Mouse (Mus musculus) hematopoietic stem cell, adult 5-6 weeks (primary cell): ENCODE measurements around the gene Mgst3. TPM values are rescaled to one million over a fixed set of nuclear protein-coding genes. Genes with fewer than 3 reads are reported as not detected.

Experiments
- ATAC-seq, 2 experiments: fragments of 125-278 bp in 1 of 2; replicated peaks in 1 of 2; 2 replicates each; pipeline ENCODE4 v1.8.0; 2016 to 2017; ENCODE audit warnings: inconsistent platforms in 2 of 2, mild to moderate bottlenecking in 2 of 2, moderate number of reproducible peaks in 2 of 2, low read depth in 1 of 2, moderate TSS enrichment in 1 of 2; ENCODE audit not compliant: low FRiP score in 2 of 2, poor library complexity in 2 of 2, severe bottlenecking in 2 of 2, insufficient read depth in 1 of 2, low TSS enrichment in 1 of 2
- total RNA-seq: library from RNA; stranded (forward); fragments of 172-1452, 232-1000 nt; gene quantifications from 2 replicates; pipeline ENCODE4 v1.2.3, GENCODE M21; 2017

The Mgst3 gene
- total RNA-seq: 9.0 and 15.8 TPM in 2 replicates

DNA sequence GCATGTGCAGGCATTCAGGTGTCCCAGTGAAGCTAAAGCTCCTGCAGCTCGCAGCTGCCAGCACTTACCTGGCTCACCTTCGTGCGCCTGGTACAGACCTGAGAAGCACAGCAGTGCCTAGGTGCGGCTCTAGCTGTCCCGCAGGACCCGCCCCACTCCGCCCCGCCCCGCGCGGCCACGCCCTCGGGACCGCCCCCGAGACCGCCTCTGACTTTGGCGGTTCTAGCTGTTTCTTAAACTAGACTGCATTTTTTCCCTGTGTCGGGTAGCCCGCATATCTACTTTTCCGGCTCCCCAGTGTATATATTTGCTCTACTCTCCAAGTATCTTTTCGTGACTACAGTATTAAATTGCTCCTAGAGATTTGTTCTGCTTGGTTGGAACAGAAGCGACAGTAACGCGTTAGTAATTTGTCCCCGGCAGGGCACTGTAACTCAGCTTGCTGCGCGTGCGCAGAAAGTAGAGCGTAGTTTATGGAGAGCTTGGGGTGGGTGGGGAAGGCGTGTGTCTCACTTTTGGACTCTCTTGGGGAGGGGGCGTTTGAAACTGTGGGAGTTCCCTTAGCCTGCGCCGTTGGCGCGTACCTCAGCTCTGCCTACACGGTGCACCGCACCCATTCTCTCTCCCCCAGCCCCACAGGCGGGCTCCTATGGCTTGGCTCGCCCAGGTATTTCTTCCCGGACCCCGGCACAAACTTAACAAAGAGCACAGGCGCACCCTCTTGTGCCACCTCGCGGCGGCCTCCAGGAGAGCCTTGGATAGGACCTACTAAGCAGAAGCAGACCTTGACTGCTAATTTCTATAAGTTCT is at the start of gene Mgst3:
Gene Mgst3, minus strand, starts transcription at position 159 of the 810 bp plus-strand sequence.
- ATAC-seq: peak; percentile 85 to 87

DNA sequence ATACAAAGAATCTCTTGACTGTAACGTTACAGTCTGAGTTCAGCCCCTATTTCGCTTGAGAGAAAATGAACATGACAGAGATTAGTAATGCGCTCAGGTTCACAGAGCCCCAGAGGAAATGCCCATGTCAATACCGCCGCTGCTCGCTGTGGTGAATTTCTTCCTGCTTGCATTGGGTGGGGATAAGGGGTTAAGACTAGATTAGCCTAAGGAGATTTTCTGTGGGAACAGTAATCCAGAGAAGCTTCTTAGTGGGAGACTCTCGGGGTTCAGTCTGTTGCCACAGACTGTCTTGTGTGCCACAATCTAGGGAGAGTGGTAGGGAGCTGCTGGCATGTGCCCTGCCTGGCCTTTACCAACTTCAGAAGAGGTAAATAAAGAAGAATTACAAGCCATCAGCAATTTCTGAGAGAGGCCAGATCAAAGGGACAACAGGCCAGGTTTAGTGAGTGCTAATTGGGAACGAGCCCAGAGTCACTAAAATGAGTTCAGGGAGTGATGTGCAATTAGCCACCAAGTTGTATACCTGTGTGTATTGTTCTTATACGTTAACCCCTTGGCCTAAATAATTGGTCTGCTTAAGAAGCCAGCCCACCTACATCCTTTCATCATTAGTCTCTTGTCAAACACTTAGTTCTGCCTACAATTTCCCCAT is 44.7 kb upstream of the Mgst3 start:
- no peak for ATAC-seq

DNA sequence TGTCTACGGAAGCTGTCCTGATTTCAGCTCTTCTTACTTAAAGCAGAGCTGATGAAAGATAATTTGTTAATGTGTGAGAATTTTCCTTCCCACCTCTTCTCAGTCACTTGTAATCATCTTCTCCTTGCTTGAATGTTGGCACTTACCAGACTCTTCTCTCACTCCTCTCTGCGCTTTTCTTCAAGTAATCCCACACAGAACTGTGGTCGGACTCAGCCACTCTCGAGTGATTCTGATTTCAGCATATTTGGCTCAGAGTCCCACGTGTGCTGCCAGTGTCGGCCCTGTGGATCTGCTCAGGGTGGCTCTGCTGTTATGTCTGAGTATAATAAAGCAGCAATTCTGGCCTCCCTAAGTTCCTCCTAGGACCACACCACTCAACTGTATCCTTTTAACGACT is 43.5 kb upstream of the Mgst3 start:
- no peak for ATAC-seq

DNA sequence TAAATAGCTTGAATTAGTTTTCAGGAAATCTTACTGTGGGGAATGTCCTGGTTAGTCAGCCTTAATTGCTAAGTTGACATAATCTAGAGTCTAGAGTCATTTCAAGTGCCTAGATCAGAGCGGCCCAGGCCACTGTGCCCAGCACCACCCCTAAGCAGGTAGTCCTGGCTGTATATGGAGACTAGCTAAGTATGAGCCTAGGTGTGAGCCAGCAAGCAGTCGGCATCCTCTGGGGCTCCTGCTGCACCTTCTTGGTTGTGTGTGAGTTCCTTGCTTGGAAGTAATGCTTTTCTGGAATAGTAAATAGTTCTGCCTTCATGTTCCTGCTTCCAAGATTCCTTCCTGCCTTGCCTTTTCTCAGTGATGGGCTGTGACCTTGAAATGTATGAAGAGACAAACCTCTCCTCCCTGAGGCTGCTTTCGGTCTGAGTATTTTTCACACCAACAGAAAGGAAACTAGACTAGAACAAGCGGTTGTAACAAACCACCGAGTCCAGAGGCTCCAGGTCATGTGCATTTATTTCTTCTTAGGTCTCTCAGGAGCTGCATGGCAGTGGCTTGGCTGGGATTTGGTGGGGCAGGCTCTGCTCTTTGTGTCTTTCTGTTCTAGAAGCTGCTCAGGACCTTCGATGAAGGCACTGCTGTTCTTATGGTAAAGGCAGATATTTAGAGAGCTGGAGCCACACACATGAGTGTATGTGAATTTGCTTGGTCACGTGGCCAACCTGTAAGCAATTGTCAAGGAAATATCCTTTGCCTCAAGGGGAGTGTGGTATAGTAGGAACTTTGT is 42.7 kb upstream of the Mgst3 start:
- no peak for ATAC-seq

DNA sequence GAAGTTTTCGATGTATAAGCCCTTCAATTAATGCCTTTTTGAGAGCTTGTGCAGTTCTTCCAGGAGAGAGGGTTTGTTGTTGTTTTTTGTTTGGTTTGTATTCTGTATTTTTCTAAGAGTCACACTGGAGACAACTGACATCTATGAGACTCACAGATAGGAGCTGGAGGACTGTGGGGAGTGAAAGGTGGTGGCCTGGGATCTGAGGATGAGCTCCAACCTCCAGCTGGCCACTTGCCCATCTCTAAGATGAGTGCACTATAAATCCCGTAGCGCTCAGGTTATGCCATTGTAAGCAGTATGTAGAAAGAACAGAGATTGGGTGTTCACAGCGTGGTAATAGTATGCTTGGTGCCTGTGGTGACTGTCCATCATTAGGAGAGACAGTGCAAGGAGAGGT is 41.3 kb upstream of the Mgst3 start:
- no peak for ATAC-seq

DNA sequence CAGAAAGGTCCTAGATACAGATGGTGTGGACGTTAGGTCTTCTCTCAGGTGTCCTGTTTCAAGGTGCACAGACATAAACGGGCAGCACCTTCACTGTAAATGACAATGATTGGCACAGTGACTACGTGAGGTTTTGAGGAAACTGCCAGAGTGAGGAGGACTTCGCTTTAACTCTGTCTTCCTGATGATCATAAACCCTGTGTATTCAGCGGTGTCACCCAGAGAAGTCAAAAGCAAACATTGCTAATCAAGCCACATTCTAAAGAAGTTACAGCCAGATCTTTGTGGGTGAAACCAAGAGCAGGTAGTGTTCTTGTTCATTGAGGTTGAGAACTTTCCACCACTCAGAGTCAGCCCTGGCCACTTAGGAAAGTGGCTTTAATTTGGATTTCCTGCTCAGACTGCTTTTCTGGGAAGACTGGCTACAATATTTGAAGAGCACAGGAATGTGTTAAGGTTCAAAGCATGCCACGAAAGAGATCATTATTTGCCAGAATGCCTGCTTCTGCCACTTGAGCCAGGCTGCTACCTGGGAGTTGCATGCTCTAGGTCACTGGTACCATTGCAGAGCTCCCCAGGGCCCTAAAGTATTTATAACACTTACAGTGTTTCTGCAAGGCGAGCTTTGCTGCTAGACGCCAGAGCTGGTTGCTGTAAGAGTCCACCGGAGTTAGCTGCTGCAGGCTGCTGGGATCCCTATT is 37.5 kb upstream of the Mgst3 start:
- ATAC-seq: no peak

DNA sequence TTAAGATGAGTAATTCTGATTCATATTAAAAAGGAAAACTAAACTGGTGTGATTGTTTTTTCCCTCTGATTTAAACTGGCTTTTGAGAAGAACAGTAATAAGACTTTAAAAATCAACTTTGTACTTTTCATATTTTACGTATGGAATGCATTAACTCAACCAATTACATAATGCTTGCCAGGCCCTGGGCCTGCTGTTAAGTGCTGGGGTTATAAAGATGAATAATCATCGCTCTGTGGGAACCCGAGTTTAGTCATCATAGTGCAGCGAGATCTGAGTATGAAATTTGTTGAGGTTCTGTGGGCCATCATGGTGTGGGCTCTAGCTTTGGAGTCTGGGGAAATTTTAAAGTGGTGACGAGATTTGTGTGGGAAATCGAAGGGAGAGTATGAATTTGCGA is 33.0 kb upstream of the Mgst3 start:
- ATAC-seq: no peak

DNA sequence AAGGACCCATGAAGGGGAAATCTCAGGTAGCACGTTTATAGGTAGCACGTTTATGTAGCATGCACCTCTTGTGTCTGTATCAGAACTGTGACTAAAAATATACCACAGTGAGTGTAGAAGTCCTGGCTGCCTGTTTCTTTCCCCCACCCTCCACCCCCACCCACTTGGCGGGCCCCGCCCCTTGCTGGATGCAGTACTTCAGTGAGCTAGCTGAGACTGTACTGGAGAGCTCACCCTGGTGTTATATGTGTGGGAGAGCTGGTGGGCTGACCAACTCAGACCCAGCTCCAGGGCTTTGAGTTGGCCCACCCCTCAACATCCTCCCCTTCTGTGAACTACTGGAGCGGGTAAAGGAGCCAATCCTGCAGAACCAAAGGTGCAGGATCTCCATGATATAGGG is 31.9 kb upstream of the Mgst3 start:
- ATAC-seq: no peak

DNA sequence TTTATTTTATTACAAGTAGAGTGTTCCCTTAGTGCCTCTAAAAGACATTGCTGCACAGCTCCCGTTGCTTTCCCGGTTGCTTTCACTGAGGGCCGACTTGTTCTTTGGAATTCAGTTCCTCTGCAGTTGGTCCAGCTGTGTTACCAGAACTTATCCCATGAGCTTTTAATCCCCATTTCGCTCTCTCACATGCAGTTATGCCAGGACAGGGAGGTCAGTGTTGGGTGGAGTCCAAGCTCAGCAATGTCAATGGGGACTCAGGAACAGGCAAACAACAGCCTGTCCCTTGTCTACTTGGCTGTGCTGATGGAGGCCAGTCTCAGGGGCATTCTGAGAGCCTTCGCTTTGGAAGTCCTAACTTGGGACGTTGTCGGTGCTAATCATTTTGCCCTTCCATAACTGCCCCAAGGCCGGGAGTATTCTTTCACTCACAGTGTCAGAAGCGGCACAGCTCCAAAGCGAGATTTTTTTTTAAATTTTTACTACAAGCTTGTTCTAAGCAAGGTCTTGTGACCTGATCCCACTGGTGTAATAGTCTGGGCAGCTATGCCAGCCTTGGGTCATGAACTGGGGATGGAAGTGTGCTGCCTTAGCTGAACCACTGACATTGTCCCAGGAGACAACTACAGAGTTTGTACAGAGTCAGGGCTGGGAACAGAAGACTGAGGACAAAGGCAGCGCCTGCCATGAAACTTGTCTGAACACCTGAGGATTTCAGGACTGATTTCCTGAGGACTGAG is 29.0 kb upstream of the Mgst3 start:
- no peak for ATAC-seq

DNA sequence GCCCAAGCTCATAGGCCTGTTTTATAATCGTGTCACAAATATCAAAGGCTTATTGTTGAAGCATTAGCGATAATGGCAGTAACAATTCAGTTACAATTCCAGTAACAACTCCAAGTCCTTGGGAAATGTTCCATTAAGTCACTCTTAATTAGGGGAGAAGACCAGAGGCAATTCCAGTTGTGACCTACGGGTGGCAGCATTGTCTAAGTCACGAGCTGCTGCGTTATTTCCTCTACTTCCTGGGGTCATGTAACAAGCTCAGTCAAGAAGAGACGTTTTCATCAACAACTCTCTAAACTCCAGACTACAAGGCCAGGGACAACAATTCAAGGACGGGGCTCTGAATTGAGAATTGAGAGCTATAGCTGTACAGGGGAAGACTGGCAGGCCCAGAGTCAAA is 21.2 kb upstream of the Mgst3 start:
- ATAC-seq: peak; percentile 69 to 88

DNA sequence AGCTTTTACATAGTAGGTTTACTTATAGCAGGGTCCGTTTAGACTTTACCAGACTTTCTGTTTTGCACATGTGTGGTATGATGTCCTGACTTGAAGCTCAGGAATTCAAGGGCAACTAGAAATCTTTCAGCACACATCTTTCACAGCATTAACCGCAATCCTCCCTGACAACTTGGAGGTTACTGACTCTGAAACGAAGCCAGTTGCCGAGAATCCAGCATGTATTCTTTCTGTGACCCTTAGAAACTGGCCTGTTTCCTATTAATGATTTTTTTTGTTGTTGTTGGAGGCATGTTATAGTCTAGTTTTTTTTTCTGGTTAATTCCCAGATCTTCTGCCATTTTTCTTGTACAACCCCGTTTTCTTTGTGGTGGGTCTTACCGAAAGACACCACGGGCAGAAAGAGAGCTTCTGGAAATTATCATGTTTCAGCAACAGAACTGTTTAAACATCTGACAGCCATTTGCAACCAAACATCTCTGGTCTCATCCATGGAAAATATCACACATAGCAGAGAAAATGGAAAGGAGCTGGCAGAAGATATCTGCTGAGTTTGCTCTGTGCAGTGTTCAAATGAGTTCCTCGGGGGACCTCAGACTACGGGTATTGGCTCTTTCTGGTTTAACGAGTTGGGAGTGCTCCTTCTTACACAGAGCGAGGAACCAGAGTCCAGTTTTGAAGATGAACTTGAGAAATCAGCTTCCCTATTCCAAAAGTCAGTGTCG is 18.5 kb upstream of the Mgst3 start:
- no peak for ATAC-seq

DNA sequence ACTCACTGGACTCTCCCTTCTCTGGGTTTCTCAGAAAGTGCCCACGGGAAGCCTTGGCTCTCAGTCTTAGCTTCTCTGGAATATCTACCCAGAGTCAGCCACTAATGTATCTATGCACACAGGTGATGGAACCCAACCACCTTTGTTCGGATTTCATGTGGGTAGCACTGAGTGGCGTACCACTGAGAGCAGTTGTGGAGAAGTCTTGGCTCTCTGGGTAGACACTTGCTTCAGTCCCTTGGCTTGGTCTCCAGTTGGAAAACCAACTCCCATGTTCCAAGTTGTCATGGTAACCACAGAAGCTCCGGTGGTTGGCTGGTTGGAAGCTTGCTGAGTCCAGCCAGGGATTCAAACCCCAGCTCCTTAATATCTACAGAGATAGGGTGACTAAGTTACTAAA is 16.0 kb upstream of the Mgst3 start:
- no peak for ATAC-seq

DNA sequence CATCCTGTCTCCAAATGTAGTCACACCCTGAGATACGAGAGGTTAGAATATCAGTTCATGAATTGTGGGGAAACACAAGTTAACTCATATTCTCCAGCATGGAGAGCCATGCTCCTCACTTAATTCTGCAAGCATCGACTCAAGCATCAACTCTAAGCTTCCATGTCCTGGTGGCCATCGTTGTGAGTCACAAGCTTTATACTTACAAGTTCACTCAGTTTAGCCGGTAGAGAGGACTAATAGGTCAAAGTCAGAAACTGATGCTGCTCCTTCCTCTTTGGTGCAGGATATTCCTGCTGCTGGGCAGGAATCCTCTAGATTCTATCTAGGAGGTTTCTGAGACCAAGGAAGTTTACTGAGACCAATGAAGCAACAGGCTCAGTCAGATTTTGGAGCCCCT is 11.6 kb upstream of the Mgst3 start:
- no peak for ATAC-seq

DNA sequence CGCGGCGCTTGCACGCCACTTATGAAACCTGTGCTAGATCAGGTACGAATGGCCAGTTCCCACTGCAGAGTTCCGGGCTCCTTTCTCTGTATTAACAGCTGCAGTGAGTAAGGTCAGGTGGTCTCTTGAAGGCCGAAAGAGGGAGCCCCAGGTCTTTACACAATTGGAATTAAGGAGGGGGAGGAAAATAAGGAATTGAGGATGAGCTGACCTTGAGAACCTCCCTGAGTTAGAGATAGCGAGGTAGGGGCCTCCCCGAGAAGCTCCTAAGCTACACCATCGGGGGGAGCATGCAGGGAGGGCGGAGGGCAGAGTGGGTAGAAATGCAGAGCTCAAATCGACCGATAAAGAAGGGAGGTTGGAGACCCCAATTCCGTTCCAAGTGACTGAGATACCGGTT is 360 bp downstream of the Mgst3 start:
- ATAC-seq: peak; percentile 37 to 43; a peak in 3 of 4 replicates

DNA sequence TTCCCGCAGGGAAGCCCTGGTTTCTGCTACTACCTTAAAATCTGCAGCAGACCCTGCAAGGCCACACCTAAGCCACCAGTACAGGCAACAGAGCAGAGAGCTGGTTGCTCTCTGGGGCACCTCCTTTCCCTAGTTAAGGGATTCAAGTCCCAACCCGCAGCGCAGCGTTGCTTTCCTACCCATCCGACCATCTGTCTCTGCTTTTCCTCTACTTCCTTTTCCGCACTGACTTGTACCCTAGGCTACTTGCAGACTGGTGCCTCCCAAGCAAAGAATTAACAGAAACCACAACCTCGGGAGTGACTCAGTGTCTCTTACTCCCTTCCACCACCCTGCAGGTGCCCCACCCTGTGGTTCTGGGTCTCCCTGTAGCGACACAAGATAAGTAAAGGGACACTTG is 954 bp downstream of the Mgst3 start:
- ATAC-seq: peak; percentile 43 to 51

DNA sequence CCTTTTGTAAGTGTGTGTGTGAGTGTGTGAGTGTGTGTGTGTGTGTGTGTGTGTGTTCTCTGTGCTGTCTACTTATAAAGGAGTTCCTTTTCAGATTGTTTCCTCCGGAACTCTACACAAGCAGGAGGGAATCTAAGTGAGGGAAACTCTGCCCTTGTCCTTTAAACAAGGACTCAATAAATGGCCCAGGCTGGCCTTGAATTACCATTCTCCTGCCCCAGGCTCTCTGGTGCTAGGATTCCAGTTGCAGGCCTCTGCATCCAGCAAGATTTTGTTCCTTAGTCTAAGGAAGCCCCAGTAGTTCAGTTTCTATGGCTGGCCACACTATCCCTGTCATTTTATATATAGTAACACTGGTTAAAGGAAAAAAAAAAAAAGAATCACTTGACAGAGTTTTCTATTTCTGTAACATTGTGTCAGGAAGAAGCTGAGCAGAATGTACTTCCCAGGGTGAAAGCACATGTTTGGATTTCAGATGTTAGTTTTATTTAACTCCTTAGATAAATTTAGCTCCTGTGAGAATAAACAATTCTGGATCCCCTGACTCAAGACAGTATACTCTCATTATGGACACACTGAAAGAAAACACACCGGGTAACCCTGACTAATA is 1.5 kb downstream of the Mgst3 start:
- no peak for ATAC-seq
